Mouse (Mus musculus) liver, embryonic 14 days (tissue): ENCODE data around the gene Fbxw18. TPM values are rescaled to one million over a fixed set of nuclear protein-coding genes. Genes with fewer than 3 reads are reported as not detected.

Experiments used
- polyA plus RNA-seq: library from polyadenylated mRNA; depleted of rRNA; stranded (reverse); fragments of >200 nt; gene quantifications from 2 replicates; pipeline ENCODE4 v1.2.3, GENCODE M21; 2012; rRNA removed

The Fbxw18 gene
- 0.02 TPM in 1 of 2 replicates, not detected in the other for polyA plus RNA-seq

DNA sequence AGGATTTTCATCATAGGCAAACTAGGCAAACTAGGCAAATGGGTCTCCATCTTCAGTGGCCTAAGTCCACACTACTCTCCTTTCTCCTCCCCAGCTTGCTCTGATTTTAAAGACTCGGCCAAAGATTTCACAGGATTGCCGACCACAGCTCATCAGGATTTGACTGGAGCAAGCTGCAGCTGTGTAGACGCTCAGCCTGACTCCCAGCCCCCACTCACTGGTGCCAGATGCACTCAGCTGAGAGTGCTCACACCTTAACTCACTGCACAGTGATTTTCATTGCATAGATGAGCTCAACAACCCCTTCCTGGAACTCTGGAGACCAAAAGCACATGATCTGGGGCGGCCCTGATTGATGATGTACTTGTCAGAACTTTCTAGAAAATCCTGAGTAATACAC is at the start of gene Fbxw18:
Gene Fbxw18, minus strand, starts transcription at position 101 of the 400 bp plus-strand sequence.

DNA sequence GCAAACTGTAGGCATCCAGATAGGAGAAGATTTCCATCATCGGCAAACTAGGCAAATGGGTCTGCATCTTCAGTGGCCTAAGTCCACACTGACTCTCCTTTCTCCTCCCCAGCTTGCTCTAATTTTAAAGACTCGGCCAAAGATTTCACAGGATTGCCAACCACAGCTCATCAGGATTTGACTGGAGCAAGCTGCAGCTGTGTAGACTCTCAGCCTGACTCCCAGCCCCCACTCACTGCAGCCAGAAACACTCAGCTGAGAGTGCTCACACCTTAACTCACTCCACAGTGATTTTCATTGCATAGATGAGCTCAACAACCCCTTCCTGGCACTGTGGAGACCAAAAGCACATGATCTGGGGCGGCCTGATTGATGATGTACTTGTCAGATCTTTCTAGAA is 43.5 kb upstream of the Fbxw18 start, which contains the start of gene Fbxw26:
Gene Fbxw26, minus strand, starts transcription at position 101 of the 400 bp plus-strand sequence.

DNA sequence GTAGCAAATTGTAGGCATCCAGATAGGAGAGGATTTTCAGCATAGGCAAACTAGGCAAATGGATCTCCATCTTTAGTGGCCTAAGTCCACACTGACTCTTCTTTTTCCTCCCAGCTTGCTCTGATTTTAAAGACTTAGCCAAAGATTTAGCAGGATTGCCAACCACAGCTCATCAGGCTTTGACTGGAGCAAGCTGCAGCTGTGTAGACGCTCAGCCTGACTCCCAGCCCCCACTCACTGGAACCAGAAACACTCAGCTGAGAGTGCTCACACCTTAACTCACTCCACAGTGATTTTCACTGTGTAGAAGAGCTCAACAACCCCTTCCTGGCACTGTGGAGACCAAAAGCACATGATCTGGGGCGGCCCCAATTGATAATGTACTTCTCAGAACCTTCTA is 37.9 kb downstream of the Fbxw18 start, which contains the start of gene Fbxw25:
Gene Fbxw25, minus strand, starts transcription at position 101 of the 400 bp plus-strand sequence.

Other genes with a start within 250 kb of the Fbxw18 start
- not detected in 2 replicates for gene Fbxw19, start 206.8 kb downstream of the Fbxw18 start, polyA plus RNA-seq
- gene Fbxw15, start 134.4 kb downstream of the Fbxw18 start, polyA plus RNA-seq, result 0.02 TPM in 1 of 2 replicates, not detected in the other
- gene Fbxw24, start 76.6 kb downstream of the Fbxw18 start, polyA plus RNA-seq, result 0.02 TPM in 1 of 2 replicates, not detected in the other
- gene Fbxw25, start 38.0 kb downstream of the Fbxw18 start, polyA plus RNA-seq, result not detected in 2 replicates
- not detected in 2 replicates for gene Fbxw26, start 43.4 kb upstream of the Fbxw18 start, polyA plus RNA-seq
- gene Fbxw27, start 88.0 kb upstream of the Fbxw18 start, polyA plus RNA-seq, result not detected in 2 replicates
- gene Spink8, start 109.6 kb upstream of the Fbxw18 start, polyA plus RNA-seq, result not detected in 2 replicates
- gene Nme6, start 130.0 kb upstream of the Fbxw18 start, polyA plus RNA-seq, result 30.4 and 33.0 TPM in 2 replicates
- gene Camp, start 146.9 kb upstream of the Fbxw18 start, polyA plus RNA-seq, result 35.8 and 62.7 TPM in 2 replicates
- 11.2 and 12.5 TPM in 2 replicates for gene Cdc25a, start 172.9 kb upstream of the Fbxw18 start, polyA plus RNA-seq
- gene Map4, start 228.8 kb upstream of the Fbxw18 start, polyA plus RNA-seq, result 10.7 and 13.2 TPM in 2 replicates